Mouse (Mus musculus) heart, postnatal 14 days (tissue): Measurements from ENCODE around the gene Gstm4. TPM values are rescaled to one million over a fixed set of nuclear protein-coding genes. Genes with fewer than 3 reads are reported as not detected.

ENCODE experiments used
- DNase-seq, 2 experiments: peaks; one replicate each; pipeline ENCODE4 v3.0.0; 2021 to 2022
- intact Hi-C: fragments of 180-260 bp; cut with DNase I; formaldehyde crosslinking; loops from one replicate; pipeline ENCODE4 v1.15.1; 2025
- long read RNA-seq, 2 experiments: library from polyadenylated mRNA; stranded (forward); transcript quantifications; one replicate each; pipeline ENCODE4 v2.0.0; 2021
- total RNA-seq, 2 experiments: library from RNA; stranded (reverse); gene quantifications; 2 replicates each; pipeline ENCODE4 v1.2.3; 2021

Gstm4 gene
- 10 to 100 TPM in 1 of 2 experiments, 1 to 10 TPM in 1; 9.2 to 10.1 TPM for total RNA-seq
- long read RNA-seq, experiment 1, transcript Gstm4-201 (8 exons, 1,707 nt): major isoform, 11 of 22 reads
- long read RNA-seq, experiment 1, partial matches to known transcripts: 0 of 22 reads
- long read RNA-seq, experiment 1, other reads (novel, unspliced or antisense): 10 of 22 reads
- long read RNA-seq, experiment 2, transcript Gstm4-201 (8 exons, 1,707 nt): major isoform, 6 of 29 reads
- long read RNA-seq, experiment 2, partial matches to known transcripts: 0 of 29 reads
- long read RNA-seq, experiment 2, other reads (novel, unspliced or antisense): 21 of 29 reads

- intact Hi-C loops: no loop called here
- peak; percentile 81 to 87 for DNase-seq
Measured at GRCm38 (mm10) chr3:108044394-108045140, at the start of gene Gstm4. TSS of gene Gstm4 (minus strand) at chr3:108044894.

- DNase-seq: no peak
- intact Hi-C loops: loop anchor here (5.0 kb wide), 1 partner anchor 38 kb away; no protein-coding TSS in a partner anchor
Measured at GRCm38 (mm10) chr3:108094146-108094545, 49.5 kb upstream of the Gstm4 start.

GRCm38 (mm10) chr3:108093306-108093705, 48.6 kb upstream of the Gstm4 start:
- intact Hi-C loops: loop anchor here (5.0 kb wide), 1 partner anchor 39 kb away; no protein-coding TSS in a partner anchor
- DNase-seq: no peak

- DNase-seq: no peak
- intact Hi-C loops: loop anchor here (5.0 kb wide), 1 partner anchor 40 kb away; no protein-coding TSS in a partner anchor
Measured at GRCm38 (mm10) chr3:108092536-108093115, 47.9 kb upstream of the Gstm4 start, which contains the start of gene Gnat2. TSS of gene Gnat2 (plus strand) at chr3:108092789.

- no peak for DNase-seq
- intact Hi-C loops: loop anchor here (5.0 kb wide), 1 partner anchor 40 kb away; no protein-coding TSS in a partner anchor
Measured at GRCm38 (mm10) chr3:108092030-108092429, 47.3 kb upstream of the Gstm4 start.

- intact Hi-C loops: loop anchor here (5.0 kb wide), 1 partner anchor 42 kb away; no protein-coding TSS in a partner anchor
- DNase-seq: no peak
Measured at GRCm38 (mm10) chr3:108090561-108090960, 45.9 kb upstream of the Gstm4 start.

GRCm38 (mm10) chr3:108089916-108090315, 45.2 kb upstream of the Gstm4 start:
- intact Hi-C loops: loop anchor here (5.0 kb wide), 1 partner anchor 42 kb away; no protein-coding TSS in a partner anchor

GRCm38 (mm10) chr3:108088842-108089380, 44.2 kb upstream of the Gstm4 start:
- intact Hi-C loops: no loop called here

More at GRCm38 (mm10) chr3:108089916-108090315, 45.2 kb upstream of the Gstm4 start:
- no peak for DNase-seq

GRCm38 (mm10) chr3:108087329-108087728, 42.6 kb upstream of the Gstm4 start:
- no peak for DNase-seq
- intact Hi-C loops: no loop called here

More at GRCm38 (mm10) chr3:108088842-108089380, 44.2 kb upstream of the Gstm4 start:
- DNase-seq: no peak

- intact Hi-C loops: no loop called here
- DNase-seq: peak; percentile 81 to 89
Measured at GRCm38 (mm10) chr3:108086470-108086979, 41.8 kb upstream of the Gstm4 start, which contains the start of gene Ampd2. TSS of gene Ampd2 (minus strand) at chr3:108086651.

- intact Hi-C loops: no loop called here
Measured at GRCm38 (mm10) chr3:108085721-108086469, 41.2 kb upstream of the Gstm4 start.

GRCm38 (mm10) chr3:108085281-108085720, 40.6 kb upstream of the Gstm4 start:
- peak; percentile 95 for DNase-seq
- intact Hi-C loops: no loop called here

More at GRCm38 (mm10) chr3:108085721-108086469, 41.2 kb upstream of the Gstm4 start:
- DNase-seq: peak; percentile 78 to 86

- DNase-seq: no peak
Measured at GRCm38 (mm10) chr3:108084767-108085270, 40.1 kb upstream of the Gstm4 start.

GRCm38 (mm10) chr3:108083904-108084407, 39.3 kb upstream of the Gstm4 start:
- intact Hi-C loops: loop anchor here (5.0 kb wide), 1 partner anchor 118 kb away; the partner anchor contains the start of gene Cyb561d1
- DNase-seq: no peak

More at GRCm38 (mm10) chr3:108084767-108085270, 40.1 kb upstream of the Gstm4 start:
- intact Hi-C loops: loop anchor here (5.0 kb wide), 1 partner anchor 117 kb away; the partner anchor contains the start of gene Cyb561d1

GRCm38 (mm10) chr3:108083161-108083560, 38.5 kb upstream of the Gstm4 start:
- intact Hi-C loops: loop anchor here (5.0 kb wide), 1 partner anchor 119 kb away; the partner anchor contains the start of gene Cyb561d1
- no peak for DNase-seq

- intact Hi-C loops: loop anchor here (5.0 kb wide), 1 partner anchor 120 kb away; the partner anchor contains the start of gene Cyb561d1
- DNase-seq: no peak
Measured at GRCm38 (mm10) chr3:108082251-108082875, 37.7 kb upstream of the Gstm4 start.

- intact Hi-C loops: loop anchor here (5.0 kb wide), 1 partner anchor 121 kb away; the partner anchor contains the start of gene Cyb561d1
Measured at GRCm38 (mm10) chr3:108081681-108082080, 37.0 kb upstream of the Gstm4 start.

GRCm38 (mm10) chr3:108076836-108077235, 32.1 kb upstream of the Gstm4 start:
- intact Hi-C loops: no loop called here
- DNase-seq: no peak

More at GRCm38 (mm10) chr3:108081681-108082080, 37.0 kb upstream of the Gstm4 start:
- DNase-seq: no peak
